Mouse (Mus musculus) brain, adult 2 months (tissue): ENCODE data around the gene Cgrrf1.
A peak's percentile ranks its signal among the peaks of the same experiment; 100 is the strongest.

Experiments used
- DNase-seq: peaks from one replicate; pipeline ENCODE4 v3.0.0; 2011; ENCODE audit warnings: low read depth, low spot score

The Cgrrf1 gene

DNA sequence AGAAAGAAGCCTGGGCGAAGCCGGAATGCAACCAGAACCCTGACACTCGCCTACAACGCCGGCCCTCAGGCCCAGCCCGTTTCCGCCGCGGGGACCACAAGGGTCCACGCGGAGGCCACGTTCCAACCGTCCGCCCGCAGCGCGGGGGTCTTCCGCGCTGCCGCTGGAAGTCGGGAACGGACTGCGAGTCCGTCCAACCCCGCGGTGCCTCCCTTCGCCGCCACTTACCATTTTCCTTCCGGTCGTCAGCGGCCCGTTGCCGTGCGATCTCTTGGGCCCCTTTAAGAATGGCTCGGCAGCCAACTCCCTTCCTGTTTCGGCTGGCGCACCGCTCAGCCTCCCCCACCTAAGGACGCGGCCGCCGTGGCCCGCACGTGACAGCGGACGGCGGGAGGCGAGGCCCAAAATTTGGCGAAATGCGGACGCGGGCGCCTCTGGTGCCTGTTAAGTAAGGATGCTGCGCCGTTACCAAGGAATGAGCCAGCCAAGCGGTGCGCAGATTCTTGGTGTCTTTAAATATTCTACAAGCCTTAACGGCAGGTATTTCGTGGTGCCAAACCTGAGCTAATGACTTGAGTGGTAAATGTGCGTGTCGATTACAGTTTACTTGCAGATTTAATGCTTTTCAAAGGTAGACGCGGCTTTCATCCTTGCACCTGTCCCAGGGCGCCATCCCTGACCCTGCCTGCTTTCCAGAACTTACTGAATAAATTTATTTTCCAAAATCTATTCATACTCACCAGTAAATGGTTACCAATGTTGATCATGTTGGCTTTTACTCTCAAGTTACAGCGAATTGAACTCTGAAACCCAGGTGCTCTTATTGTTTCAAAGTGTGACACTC lies 9.8 kb upstream of the Cgrrf1 start, which contains the start of gene Gmfb:
Gene Gmfb, minus strand, starts transcription at position 370 of the 844 bp plus-strand sequence.
- DNase-seq, result peak; percentile 98

DNA sequence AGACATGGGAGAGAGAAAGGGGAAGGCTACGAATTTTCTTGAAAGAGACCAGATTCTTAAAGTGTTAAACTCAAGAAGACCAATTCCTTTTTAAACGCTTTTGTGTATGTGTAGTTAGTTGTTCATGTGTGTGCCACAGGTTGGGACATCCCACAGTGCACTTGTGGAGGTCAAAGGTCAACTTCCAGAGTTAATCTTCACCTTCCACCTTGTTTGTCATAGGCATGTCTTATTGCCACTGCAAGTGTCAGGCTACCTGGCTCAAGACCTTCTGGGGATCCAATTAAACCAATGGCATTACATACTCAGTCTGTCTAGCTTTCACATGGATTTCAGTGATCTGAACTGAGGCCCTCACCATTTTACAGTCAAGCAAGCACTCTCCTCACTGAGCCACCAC lies 7.9 kb upstream of the Cgrrf1 start:
- no peak for DNase-seq

DNA sequence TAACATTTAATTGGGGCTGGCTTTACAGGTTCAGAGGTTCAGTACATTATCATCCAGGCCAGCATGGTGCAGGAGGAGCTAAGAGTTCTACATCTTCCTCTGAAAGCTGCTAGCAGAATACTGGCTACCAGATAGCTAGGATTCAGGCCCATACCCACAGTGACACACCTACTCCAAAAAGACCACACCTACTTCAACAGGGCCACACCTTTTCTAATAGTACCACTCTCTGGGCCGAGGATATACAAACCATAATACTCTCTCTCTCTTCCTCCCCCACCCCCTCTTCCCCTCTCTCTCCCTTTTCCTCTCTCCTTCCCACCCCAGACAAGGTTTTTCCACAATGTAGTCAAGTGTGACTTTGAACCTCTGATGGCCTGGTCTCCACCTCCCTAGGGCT lies 4.5 kb upstream of the Cgrrf1 start:
- DNase-seq, result no peak

DNA sequence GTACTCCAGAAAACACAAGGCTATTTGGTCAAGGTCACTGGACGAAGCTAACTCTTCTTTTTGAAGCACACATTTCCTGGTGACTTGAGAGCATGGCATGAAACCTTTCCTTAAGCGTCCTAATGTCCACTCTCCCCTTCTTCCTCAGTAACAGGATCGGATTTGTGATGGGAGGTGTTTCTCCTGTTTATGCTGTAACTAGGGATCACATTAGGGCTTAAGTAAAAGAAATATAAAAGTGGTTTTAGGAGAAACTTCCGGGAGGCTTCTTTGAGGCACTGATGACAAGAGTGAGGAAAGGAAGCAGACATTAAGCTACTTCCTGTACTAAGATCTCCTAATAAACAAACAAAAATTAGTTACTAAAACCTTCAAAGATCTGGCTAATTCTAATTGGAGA lies 630 bp upstream of the Cgrrf1 start:
- no peak for DNase-seq

DNA sequence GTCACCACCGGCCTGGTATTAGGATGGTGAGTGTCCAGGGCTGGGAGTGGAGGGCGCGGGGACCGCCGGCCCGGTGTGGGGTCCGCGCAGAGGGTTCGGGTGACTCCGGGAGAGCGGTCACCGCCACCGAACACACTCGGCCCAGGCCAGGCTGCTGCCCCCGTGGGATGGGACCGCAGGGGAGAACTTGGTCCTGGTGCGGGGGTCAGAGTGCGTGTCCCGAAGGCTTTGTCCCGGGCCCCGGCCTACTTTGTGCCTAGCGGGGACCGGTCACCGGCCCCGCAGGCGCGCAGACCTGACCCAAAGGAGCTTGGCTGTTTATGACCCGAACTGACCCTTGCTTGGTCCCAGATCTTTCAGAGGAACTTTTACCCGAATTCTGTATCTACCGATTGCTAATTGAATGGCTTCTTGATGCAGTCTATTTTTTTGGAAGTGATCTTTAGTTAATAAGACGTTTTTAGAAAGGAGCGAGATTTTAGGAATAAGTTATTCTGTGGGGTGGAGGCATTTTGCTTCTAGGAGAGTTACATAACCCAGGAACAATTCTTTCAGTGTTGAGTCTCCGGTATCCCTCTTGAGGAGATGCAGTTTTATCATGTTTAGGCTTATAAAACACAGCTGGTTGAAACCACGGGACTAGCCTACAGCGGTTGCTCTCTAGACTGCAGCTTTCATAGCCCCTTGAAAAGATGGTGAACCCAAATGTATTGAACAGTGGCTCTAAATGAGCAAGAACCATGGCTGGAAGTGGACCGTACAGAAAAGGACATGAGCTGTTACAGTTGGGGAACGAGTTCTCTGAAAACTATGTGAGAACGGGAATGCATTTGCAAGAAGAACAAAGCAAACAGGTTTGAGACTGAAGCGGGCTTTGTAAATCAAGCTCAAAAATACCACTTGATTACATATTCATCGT lies 688 bp downstream of the Cgrrf1 start:
- peak; percentile 54 for DNase-seq

DNA sequence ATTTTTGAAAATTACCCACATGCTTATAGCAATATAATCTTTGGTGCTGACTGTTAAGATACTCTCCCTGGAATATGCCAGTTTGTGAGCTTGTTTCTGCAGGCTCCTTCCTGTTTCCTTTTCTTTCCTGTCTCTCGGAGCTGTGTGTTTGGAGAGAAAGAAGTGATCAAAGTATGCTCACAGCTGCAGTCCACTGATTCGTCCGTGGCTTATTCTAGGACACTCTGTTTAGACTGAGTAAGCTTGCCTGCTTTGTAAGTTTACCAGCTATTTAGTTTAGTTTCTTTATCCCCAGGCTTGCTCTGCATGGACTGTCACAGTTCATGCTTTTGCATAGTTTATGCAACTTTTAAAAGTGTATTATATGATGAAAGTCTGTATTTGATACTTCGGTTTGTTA lies 7.4 kb downstream of the Cgrrf1 start:
- DNase-seq, result no peak

DNA sequence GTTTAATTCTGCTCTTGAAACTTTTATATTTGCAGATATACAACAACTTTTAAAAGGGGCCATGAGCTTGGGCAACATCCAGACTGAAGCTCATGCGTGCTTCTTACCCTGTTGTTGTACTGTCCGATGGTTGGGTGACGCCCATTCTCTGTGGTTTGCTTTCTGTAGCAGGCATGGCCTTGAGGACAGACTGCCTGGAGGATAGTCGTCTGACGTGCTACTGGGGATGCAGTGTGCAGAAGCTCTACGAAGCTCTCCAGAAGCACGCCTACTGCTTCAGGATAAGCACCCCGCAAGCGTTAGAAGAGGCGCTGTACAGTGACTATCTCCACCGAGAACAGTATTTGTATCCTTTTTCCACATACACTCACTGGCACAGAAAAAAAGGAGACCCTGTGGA lies 13.8 kb downstream of the Cgrrf1 start:
- DNase-seq, result no peak

DNA sequence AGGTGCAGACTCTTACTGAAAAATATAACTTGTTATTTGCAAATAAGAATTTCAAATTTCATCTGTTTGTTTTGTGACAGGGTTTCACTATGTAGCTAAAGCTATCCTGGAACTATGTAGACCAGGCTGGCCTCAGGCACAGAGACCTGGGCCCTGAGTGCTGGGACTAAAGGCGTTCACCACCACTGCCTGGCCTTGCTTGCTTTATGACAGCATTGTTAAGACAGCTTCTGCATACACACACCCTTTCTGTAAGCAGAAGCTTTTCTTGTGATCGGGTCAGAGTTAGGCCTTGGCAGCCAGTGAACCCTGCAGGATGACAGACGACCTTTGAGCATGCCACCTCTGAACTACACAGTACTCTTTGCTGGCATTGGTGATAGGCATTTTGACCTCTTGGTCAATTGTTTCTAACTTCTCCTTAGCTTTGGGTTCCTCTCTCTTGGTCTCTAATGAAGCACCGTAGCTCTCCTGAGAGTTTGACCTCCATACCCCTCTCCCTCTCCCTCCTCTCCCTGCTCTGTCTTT lies 16.2 kb downstream of the Cgrrf1 start:
- DNase-seq, result no peak

DNA sequence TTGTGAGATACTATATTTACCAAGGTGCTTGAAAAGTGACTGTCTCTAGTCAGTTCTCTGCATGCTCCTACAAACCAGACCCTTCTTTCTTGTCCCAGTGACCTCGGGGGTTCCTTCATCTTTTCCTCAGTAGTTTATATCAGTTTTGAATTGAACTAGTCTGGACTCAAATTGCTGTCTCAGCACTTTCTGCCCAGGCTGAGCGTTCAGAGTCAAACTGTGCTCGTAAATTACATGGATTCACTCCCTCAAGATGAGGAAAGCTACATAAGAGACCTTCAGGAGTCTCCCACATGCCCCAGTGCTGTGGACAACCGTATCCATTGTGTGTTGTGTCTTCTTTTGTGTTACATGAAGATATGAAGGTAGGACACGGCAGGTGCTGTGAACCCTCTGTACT lies 16.8 kb downstream of the Cgrrf1 start:
- no peak for DNase-seq

DNA sequence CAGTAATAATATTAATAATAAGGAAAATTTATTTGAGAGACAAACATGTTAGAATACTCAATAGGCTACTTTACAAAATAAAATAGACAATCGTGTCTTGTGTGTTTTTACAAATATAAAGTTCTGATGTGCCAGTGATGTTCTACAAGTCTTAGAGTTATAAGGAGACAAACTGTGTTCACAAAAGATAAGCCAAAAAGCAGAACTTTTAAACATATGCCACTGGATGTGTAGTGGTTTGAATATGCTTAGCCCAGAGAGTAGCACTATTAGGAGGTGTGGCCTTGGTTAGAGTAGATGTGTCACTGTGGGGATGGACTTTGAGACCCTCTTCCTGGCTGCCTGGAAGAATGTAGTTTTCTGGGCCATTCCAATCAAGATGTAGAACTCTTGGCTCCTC lies 17.8 kb downstream of the Cgrrf1 start:
- DNase-seq, result no peak

DNA sequence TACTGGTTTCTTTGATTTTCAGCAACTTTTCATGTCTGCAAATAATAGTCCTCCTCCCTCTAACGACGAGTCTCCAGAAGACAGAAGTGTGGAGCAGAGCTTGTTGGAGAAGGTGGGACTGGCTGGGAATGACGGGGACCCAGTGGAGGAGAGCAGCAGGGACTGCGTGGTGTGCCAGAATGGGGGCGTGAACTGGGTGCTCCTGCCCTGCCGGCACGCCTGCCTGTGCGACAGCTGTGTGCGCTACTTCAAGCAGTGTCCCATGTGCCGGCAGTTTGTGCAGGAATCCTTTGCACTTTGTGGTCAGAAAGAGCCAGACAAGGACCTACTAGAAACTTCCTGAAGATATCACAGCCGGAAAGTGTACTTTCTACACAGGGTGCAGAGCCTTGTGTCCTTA lies 21.8 kb downstream of the Cgrrf1 start:
- DNase-seq, result peak; percentile 14

DNA sequence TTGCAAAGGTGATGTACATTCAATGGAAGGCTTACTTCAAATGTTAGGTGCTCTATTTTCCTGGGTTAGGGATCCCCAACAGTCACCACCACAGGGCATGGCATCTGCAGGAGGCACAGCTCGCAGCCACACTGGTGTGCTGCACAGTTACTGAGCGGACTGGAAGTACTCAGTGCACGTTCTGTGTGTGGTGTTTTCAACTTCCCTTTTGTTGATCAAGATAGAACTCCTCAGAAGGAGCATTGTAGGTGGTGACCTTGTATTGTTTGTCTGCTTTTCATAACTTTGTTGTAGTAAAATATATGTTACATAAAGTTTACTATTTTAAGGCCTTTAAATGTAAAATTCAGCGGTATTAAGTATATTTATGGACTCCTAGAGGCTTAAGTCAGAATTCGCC lies 31.0 kb downstream of the Cgrrf1 start:
- DNase-seq, result no peak

DNA sequence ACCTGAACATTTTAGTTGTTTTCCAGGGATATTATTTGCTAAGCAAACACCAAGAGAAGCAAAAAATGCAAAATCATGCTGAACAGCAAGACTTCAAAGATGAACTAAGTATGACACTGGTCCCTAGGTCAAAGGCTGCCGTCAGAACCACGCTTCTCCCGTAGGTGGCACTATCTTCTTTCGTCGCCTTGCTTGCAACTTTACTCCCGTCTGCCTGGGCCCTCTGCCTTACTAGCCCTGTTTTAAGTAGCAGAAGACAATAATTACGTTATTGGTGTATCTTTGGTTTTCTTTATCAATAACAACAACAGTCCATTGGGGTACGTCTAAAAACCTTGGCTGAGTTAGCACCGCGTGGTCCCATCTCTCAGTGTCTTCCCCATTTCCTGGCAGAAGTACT lies 49.0 kb downstream of the Cgrrf1 start:
- peak; percentile 82 for DNase-seq

DNA sequence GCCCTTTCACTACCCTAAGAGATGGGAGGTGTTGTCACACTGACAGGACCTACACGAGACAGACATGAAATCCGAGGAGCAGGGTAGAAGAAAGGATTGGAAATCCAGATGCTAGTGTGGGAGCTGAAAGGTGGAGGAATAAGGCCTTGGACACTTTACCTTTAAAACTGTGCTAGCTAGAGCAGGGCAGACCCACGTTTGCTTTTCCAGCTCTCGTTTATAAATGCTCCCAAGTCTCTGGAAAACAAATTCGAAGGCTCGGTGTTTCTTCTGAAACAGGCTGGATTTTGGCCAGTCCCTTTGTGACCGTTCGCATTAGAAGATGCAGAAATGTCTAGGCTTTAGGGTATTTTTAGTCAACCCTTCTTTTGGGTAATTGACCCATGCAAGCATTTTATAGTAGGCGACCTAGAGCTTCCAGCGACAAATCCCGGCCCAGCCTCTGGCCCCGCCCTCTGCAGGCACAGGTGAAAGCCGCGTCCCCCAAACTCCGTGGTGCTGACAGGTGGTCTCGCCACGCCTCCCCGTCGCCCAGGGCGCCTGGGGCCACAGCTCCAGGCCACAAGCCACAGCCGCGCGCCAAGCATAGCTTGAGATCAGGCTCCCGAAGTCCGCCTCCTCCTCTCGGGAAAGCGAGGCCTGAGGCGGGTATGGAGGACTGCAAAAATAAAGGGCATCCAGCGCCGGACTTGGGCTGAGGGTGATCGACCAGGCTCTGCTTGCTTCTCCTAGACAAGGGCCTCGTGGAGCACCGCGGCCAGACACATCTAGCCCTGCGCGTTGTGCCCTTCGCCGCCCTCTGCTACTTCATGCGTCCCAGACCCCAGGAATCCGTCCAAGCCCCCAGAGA lies 49.9 kb downstream of the Cgrrf1 start:
- DNase-seq, result peak; percentile 23

DNA sequence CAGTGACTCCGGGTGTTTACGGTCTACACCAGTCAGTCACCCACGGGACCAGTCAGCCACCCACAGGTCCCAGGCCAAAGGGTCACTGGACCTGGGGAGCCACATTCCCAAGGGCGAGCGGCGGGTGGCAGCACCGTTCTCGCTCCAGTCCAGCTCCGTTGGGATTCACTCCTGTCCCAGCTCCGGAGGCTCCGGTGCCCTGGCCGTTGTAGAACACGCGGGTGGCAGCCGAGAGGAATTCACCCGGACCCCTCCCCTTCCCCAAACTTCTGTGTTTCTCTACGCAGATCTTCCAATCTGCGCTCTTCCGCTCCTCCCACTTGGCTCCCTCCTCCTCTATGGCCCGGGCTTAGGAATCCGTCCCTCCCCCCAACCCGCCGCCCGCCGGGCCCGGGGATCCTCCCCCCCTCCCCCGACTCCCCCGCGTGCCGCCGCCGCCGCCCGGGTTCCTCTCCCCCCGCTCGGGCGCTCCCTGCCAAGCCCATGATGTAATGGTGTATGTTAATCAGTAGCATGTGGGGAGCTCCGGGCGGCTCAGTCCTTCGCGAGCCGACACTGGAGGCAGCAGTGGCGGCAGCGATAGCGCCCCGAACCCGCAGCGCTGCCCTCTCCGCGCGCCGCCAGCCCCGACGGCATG lies 50.6 kb downstream of the Cgrrf1 start, which contains the start of gene Samd4:
Gene Samd4, plus strand, starts transcription at position 424 of the 637 bp plus-strand sequence.
- peak; percentile 83 for DNase-seq

DNA sequence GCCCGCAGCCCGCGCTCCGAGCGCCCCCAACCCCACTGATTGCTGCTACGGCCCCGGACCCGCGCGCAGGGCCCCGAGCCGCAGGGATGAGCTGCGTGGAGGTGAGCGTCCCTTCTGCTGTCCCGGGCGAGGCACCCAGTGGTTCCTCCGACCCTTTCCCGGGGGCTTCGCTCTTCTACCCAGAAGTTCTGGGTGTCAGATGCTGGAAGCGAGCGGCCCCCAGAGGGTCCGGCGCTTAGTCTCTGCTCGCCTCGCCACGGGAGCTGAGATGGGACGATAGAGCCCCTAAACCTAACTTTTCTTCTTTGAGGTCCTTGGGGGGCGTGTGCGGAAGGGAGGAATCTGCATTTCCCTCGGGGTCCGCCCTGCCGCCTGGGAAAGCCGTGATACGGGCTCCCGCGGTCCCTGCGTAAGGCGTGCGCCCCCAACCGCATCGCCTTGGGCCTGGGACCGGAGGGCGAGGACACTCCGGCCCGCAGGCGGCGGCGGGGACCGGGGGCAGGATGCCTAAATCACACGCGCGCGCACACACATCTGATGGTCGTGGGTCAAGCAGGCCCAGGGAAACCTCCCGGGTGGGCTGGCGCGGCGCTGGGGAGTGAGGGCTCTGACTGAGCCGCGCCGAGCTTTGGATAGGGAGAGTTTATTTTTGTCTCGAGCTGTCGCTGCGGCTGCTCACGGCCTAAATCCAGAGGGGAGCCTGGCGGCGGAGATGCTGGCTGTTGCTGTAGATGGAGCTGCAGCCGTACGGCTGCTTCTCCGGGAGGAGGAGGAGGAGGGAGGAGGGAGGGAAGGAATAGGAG lies 51.3 kb downstream of the Cgrrf1 start:
- DNase-seq, result peak; percentile 90

DNA sequence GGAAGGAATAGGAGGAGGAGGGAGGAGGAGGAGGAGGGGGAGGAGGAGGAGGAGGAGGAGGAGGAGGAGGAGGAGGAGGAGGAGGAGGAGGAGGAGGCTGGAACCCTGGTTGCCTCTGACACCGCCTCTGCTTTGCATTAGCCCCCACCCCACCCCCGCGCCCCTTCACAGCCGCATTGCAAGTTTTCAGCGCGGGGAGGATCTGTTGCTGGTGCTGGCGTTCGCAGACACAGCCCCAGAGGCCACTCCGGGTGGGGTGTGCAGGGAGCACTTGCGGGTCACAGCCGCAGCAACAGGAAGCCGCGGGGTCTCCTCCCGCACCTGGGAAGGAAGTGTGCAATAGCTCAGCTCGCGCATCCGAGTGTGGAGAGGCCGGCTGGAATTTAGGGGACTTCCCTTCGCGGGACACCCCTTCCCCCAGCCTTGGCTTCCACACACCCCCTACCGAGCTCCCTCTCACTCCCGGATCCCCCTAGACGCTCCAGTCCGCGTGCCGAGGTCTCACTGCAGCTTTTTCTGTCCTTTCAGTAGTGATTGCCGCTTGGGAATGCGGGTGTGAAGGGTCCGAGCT lies 52.0 kb downstream of the Cgrrf1 start:
- peak; percentile 58 for DNase-seq

DNA sequence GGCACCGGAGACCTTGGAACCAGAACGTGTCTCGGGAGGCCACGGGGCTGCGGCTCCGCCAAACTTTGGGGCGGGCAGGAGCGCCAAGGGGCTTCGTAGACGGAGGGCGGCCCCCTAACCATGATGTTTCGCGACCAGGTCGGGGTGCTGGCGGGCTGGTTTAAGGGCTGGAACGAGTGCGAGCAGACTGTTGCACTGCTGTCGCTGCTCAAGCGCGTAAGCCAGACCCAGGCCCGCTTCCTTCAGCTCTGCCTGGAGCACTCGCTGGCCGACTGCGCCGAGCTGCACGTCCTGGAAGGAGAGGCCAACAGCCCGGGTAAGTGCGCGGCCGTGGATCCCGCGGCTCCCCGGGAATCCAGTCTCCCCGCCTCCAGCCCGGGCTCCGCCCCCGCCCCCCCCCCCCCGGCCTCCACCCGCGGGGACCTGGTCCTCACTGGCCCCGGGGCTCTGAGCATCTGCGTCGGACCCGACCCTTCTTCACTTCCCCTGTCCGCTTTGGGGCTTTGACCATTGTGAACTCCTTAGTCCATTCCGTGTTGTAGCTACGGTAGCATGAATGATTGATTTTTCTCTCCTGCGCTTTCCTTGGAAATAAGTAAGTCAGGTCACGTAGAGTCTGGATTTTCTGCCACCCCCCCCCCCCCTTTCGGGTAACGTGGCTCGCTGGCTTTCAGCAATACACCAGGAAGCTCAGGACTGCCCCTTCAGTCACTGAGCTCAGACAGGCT lies 52.9 kb downstream of the Cgrrf1 start:
- DNase-seq, result peak; percentile 74

DNA sequence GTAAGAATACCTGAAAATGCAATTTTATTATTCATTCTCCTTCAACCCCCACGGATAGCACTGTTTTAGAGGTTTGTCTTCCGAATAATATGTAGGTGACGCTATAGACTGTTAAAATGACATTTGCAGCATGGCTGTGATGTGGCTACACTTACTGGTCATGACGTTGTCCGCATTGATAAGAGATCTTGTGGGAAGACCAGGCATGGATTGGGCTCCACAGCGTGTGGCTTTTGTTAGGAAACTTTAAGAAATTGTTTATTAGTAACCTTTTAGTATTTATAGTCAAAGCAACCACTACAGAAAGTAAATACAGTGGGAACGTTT lies 53.5 kb downstream of the Cgrrf1 start:
- DNase-seq, result peak; percentile 49
